Mouse (Mus musculus) CH12.LX (cell line): ENCODE data around the gene Snrnp35.

Experiments
- EP300 ChIP-seq: IDR thresholded peaks from 2 replicates; pipeline ENCODE4 v1.6.1; 2011; ENCODE audit warnings: low read length, improper control_type of control experiment
- HCFC1 ChIP-seq: IDR thresholded peaks from 2 replicates; pipeline ENCODE4 v1.6.1; 2012; ENCODE audit warnings: low read depth, mild to moderate bottlenecking, inconsistent platforms, low read length, improper control_type of control experiment
- MAX ChIP-seq: IDR thresholded peaks from 2 replicates; pipeline ENCODE4 v1.6.1; 2011; ENCODE audit warnings: low read length, improper control_type of control experiment

DNA sequence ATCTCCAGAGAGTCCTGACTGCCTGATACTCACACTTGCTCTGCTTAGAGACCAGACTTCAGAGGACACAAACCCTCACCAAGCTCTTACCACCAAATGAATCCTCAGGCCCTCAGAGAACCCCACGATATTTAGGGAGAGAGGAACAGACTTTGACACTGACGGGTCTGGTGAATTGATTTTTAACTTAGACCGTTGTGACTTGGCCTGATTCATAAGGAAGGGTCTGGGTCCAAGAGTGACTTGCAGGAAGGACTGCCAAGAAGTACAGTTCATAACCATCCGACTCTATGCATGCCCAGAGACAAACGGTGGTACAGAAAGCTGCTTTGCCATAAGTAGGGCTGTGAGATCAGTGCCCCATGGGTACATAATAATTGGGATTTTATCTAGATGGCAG is 2.7 kb downstream of the Snrnp35 start:
- TF ChIP-seq MAX (no peak), EP300 (no peak), HCFC1 (no peak)
